Mouse (Mus musculus): ENCODE results near the gene Ugt1a6a. TPM values are rescaled to one million over a fixed set of nuclear protein-coding genes. Genes with fewer than 3 reads are reported as not detected.

The Ugt1a6a gene
- polyA plus RNA-seq, 1 experiment = 34.0 TPM

GRCm38 (mm10) chr1:88262961-88263360 is 128.4 kb downstream of the Ugt1a6a start:
- Histone ChIP-seq H3K27ac (ENCODE audit: insufficient read depth, low read depth, low read length) (no peak overlapping the region), H3K4me1 (ENCODE audit: control insufficient read depth, insufficient read depth, low read length) (peaks cover 12% of the 10 kb centered on the region), H3K4me3 (ENCODE audit: insufficient read depth, low read length) (no peak overlapping the region)
- TF ChIP-seq CTCF (IDR thresholded peaks at IDR 0.05; ENCODE audit: low read depth, low read length) (no peak), POLR2A (IDR thresholded peaks at IDR 0.05; ENCODE audit: borderline replicate concordance, low read depth, low read length) (no peak)

DNA sequence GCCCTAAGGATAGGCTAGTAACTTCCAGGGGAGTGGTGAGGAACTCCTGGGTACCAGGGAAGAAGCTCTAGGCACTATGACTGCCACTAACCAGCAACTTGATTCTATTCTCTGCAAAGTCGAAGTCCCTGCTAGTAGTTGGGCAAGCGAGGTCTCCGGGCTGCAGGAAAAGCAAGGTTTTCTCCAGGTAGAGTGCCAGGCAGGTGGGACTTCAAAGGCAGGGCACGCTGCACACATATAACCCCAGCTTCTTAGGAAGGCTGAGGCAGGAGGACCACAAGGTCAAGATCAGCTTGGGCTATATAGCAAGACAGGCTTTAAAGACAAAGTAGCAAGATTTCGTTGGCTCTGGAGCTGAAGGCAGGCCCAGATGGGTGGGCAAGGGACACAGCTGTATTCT is 129.2 kb downstream of the Ugt1a6a start:
- Histone ChIP-seq H3K4me3 (ENCODE audit: insufficient read depth, low read length) (no peak overlapping the region), H3K4me1 (ENCODE audit: control insufficient read depth, insufficient read depth, low read length) (peaks cover 12% of the 10 kb centered on the region), H3K27ac (ENCODE audit: insufficient read depth, low read depth, low read length) (no peak overlapping the region)
- TF ChIP-seq CTCF (IDR thresholded peaks at IDR 0.05; ENCODE audit: low read depth, low read length) (no peak), POLR2A (IDR thresholded peaks at IDR 0.05; ENCODE audit: borderline replicate concordance, low read depth, low read length) (no peak)

DNA sequence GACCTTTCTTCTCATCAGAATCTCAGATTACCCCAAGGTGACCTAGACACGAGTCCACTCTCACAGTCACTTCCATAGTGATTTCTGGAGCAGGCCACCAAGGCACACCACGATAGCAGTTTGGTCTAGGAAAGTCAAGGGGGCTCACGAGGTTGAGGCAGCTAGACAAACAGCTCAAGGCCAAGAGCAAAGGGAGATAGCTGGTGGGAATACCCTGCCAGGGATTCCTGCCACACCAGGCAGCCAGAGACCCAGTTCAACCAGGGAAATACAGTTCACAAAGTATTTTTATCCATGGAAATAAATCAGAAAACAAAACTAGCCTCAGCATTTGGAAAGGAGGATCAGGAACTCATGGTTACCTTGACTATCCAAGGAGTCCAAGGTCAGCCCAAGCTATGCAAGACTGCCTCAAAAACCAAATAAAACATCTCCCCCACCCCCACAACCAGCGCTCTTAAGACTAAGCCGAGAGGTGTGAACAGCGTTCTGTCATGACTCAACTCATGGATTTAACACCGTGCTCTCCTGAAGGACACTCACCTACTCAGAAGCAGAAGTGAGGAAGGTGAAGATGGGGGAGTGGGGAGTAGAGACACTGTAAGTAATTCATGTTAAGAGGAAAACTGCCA is 129.7 kb downstream of the Ugt1a6a start:
- peaks cover 12% of the 10 kb centered on the region for H3K4me1 ChIP-seq (ENCODE audit: control insufficient read depth, insufficient read depth, low read length)
- H3K27ac ChIP-seq (ENCODE audit: insufficient read depth, low read depth, low read length) = no peak overlapping the region
- H3K4me3 ChIP-seq (ENCODE audit: insufficient read depth, low read length) = no peak overlapping the region
- no peak for TF ChIP-seq POLR2A (IDR thresholded peaks at IDR 0.05; ENCODE audit: borderline replicate concordance, low read depth, low read length)
- no peak for TF ChIP-seq CTCF (IDR thresholded peaks at IDR 0.05; ENCODE audit: low read depth, low read length)

DNA sequence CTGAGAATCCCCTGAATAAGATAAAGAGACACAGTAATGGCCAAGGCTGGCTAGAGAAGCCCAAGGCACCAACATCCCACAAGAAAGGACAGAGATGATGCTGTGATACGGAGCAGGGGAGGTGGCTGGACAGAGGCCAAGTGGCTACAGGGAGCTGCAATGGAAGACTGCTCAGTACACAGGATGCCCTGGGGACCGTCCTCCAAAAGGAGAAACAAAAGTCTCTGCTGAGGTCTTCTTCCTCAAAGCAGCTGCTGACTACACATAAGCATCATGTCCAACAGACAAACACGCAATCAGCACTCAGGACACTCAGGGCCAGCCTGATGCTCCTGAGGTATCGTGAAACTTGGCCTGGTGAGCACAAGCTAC is 130.2 kb downstream of the Ugt1a6a start:
- Histone ChIP-seq H3K4me1 (ENCODE audit: control insufficient read depth, insufficient read depth, low read length) (peaks cover 12% of the 10 kb centered on the region), H3K4me3 (ENCODE audit: insufficient read depth, low read length) (no peak overlapping the region), H3K27ac (ENCODE audit: insufficient read depth, low read depth, low read length) (no peak overlapping the region)
- TF ChIP-seq POLR2A (IDR thresholded peaks at IDR 0.05; ENCODE audit: borderline replicate concordance, low read depth, low read length) (no peak), CTCF (IDR thresholded peaks at IDR 0.05; ENCODE audit: low read depth, low read length) (no peak)

DNA sequence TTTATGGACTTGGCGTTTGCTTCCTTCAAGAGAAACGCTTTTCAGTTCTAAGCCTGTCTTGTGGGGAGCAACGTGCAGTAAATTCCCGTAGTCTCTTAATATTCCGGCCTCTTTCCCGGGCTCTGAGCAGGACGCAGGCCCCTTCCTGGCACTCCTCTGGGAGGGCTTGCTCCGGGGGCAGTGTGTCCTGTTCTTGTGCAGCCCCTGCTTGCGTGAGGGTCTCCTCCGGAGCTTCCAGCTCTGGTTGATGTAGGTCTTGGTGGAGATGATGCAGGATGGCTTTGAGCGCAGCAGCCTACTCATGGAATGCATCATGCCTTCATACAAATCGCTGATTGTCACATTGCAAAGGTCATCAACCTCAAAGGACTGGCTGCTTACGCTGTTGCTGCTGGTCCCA is 131.5 kb downstream of the Ugt1a6a start:
- H3K4me3 ChIP-seq (ENCODE audit: insufficient read depth, low read length) = no peak overlapping the region

GRCm38 (mm10) chr1:88267489-88267888 is 132.9 kb downstream of the Ugt1a6a start:
- no peak overlapping the region for H3K27ac ChIP-seq (ENCODE audit: insufficient read depth, low read depth, low read length)
- no peak overlapping the region for H3K4me3 ChIP-seq (ENCODE audit: insufficient read depth, low read length)
- TF ChIP-seq CTCF (IDR thresholded peaks at IDR 0.05; ENCODE audit: low read depth, low read length) = no peak
- H3K4me1 ChIP-seq (ENCODE audit: control insufficient read depth, insufficient read depth, low read length) = peaks cover 5% of the 10 kb centered on the region

More for the DNA sequence above, 131.5 kb downstream of the Ugt1a6a start:
- TF ChIP-seq CTCF (IDR thresholded peaks at IDR 0.05; ENCODE audit: low read depth, low read length) (no peak), POLR2A (IDR thresholded peaks at IDR 0.05; ENCODE audit: borderline replicate concordance, low read depth, low read length) (no peak)
- no peak overlapping the region for H3K27ac ChIP-seq (ENCODE audit: insufficient read depth, low read depth, low read length)
- H3K4me1 ChIP-seq (ENCODE audit: control insufficient read depth, insufficient read depth, low read length) = peaks cover 12% of the 10 kb centered on the region

DNA sequence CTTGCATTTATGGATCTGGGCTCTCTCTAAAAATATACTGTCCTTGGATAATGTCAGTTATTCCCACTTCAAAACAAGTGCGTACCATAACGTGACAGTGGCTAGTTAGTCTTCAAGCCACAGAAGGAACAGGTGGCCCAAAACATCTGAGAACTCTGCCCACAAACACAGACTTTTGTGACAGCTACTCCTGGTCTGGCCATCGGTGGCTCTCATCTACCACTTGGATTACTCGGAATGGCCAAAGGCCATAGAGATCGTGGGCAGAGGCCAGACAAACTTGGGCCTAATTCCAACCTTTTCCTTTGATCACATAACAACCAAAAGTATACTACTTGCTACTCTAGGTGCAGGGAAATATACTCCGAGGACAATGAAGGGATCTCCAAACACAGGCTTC is 133.5 kb downstream of the Ugt1a6a start:
- Histone ChIP-seq H3K4me1 (ENCODE audit: control insufficient read depth, insufficient read depth, low read length) (no peaks in the 10 kb centered on the region), H3K27ac (ENCODE audit: insufficient read depth, low read depth, low read length) (no peak overlapping the region), H3K4me3 (ENCODE audit: insufficient read depth, low read length) (no peak overlapping the region)
- no peak for TF ChIP-seq CTCF (IDR thresholded peaks at IDR 0.05; ENCODE audit: low read depth, low read length)
- no peak for TF ChIP-seq POLR2A (IDR thresholded peaks at IDR 0.05; ENCODE audit: borderline replicate concordance, low read depth, low read length)

Other genes starting within 250 kb of the Ugt1a6a start
- gene Usp40, start 126.3 kb upstream of the Ugt1a6a start, polyA plus RNA-seq (2012; ENCODE audit: insufficient read depth, insufficient read length, missing spikeins) = 16.7 and 19.2 TPM in 2 replicates
- gene Ugt1a10, start 79.4 kb upstream of the Ugt1a6a start, polyA plus RNA-seq (2012; ENCODE audit: insufficient read depth, insufficient read length, missing spikeins) = not detected in 2 replicates
- gene Ugt1a9, start 64.0 kb upstream of the Ugt1a6a start, polyA plus RNA-seq (2012; ENCODE audit: insufficient read depth, insufficient read length, missing spikeins) = 5.6 TPM in 1 of 2 replicates, not detected in the other
- gene Ugt1a8, start 47.0 kb upstream of the Ugt1a6a start, polyA plus RNA-seq (2012; ENCODE audit: insufficient read depth, insufficient read length, missing spikeins) = 8.3 TPM in 1 of 2 replicates, not detected in the other
- gene Ugt1a7c, start 39.7 kb upstream of the Ugt1a6a start, polyA plus RNA-seq (2012; ENCODE audit: insufficient read depth, insufficient read length, missing spikeins) = 130 and 184 TPM in 2 replicates
- gene Ugt1a6b, start 31.6 kb upstream of the Ugt1a6a start, polyA plus RNA-seq (2012; ENCODE audit: insufficient read depth, insufficient read length, missing spikeins) = 23.8 and 25.2 TPM in 2 replicates
- 35.1 and 38.1 TPM in 2 replicates for gene Ugt1a5, start 31.2 kb downstream of the Ugt1a6a start, polyA plus RNA-seq (2012; ENCODE audit: insufficient read depth, insufficient read length, missing spikeins)
- gene Ugt1a2, start 65.8 kb downstream of the Ugt1a6a start, polyA plus RNA-seq (2012; ENCODE audit: insufficient read depth, insufficient read length, missing spikeins) = 10.9 and 11.5 TPM in 2 replicates
- gene Dnajb3, start 71.0 kb downstream of the Ugt1a6a start, polyA plus RNA-seq (2012; ENCODE audit: insufficient read depth, insufficient read length, missing spikeins) = not detected in 2 replicates
- gene Ugt1a1, start 77.2 kb downstream of the Ugt1a6a start, polyA plus RNA-seq (2012; ENCODE audit: insufficient read depth, insufficient read length, missing spikeins) = 12.7 and 19.4 TPM in 2 replicates
- 1.6 and 2.9 TPM in 2 replicates for gene Mroh2a, start 92.2 kb downstream of the Ugt1a6a start, polyA plus RNA-seq (2012; ENCODE audit: insufficient read depth, insufficient read length, missing spikeins)
- gene Hjurp, start 142.8 kb downstream of the Ugt1a6a start, polyA plus RNA-seq (2012; ENCODE audit: insufficient read depth, insufficient read length, missing spikeins) = 69.1 and 71.0 TPM in 2 replicates
- gene Trpm8, start 142.9 kb downstream of the Ugt1a6a start, polyA plus RNA-seq (2012; ENCODE audit: insufficient read depth, insufficient read length, missing spikeins) = not detected in 2 replicates

All from bone marrow macrophage, adult 2 months (primary cell).